9 mouse cellular contexts compared by ENCODE assay signal in genomic region chr6:37732385-37732784, GRCm38 (mm10).
A peak's percentile ranks its signal among the peaks of the same experiment; 100 is the strongest.
DNase-seq lines count a peak whose midpoint lies in the region; ATAC-seq and TF ChIP-seq lines count a peak whose summit lies in the region.
"Had no signal": no experiment of that assay in that cellular context is flagged by ENCODE, and none has a peak within 500 bp of the region (broad histone marks: within the 10 kb centered on the region; RNA-seq: fewer than 3 reads in every experiment).

No protein-coding gene starts in this region.

- H3K36me3 ChIP-seq in intestine, embryonic 14.5 days (ENCODE audit: control insufficient read depth, insufficient read depth, low read length), result no peaks in the 10 kb centered on the region
- H3K36me3 ChIP-seq: limb, embryonic 12.5 days had no signal

- no peak overlapping the region for H3K27ac ChIP-seq in cerebellum, adult 2 months (ENCODE audit: insufficient read depth, low read length)
- 0 out of 2 replicates have a peak overlapping the region, but pooled peaks have one; percentile 16 for H3K27ac ChIP-seq in intestine, embryonic 14.5 days (ENCODE audit: low read depth)
- H3K27ac ChIP-seq: limb, embryonic 12.5 days had no signal

- peak; percentile 78 for ATAC-seq in intestine, embryonic 14.5 days (replicated peaks; ENCODE audit: low FRiP score, low TSS enrichment, low read depth)
- ATAC-seq in megakaryocyte, adult 5-6 weeks (ENCODE audit: poor library complexity, severe bottlenecking), result peak; percentile 98
- ATAC-seq in erythroblast, adult 5-6 weeks (replicated peaks; ENCODE audit: low FRiP score, poor library complexity, severe bottlenecking), result no peak

- no peak overlapping the region for H3K9ac ChIP-seq in intestine, embryonic 14.5 days (ENCODE audit: low read length)
- H3K9ac ChIP-seq: limb, embryonic 12.5 days had no signal

- no peak overlapping the region for H3K4me2 ChIP-seq in intestine, embryonic 14.5 days (ENCODE audit: low read length)
- H3K4me2 ChIP-seq: limb, embryonic 12.5 days had no signal

- WGBS in cerebellum, adult 2 months, result 33% methylated on average over 10 of the region's 10 CpGs
- WGBS in intestine, embryonic 14.5 days, result 28% methylated on average over 10 of the region's 10 CpGs

- intact Hi-C loops in gastrocnemius, postnatal 14 days (cut with DNase I; ENCODE audit: low total_unique reads), result no loop called here

- H3K4me1 ChIP-seq in cerebellum, adult 2 months (ENCODE audit: control insufficient read depth, insufficient read depth, low read length), result no peaks in the 10 kb centered on the region
- H3K4me1 ChIP-seq in intestine, embryonic 14.5 days (replicated peaks; ENCODE audit: control insufficient read depth, insufficient read depth, low read length), result no peaks in the 10 kb centered on the region

- no peaks in the 10 kb centered on the region for H3K9me3 ChIP-seq in intestine, embryonic 14.5 days (ENCODE audit: control insufficient read depth, low read length)
- H3K9me3 ChIP-seq: limb, embryonic 12.5 days had no signal

- no peak for TF ChIP-seq POLR2A in cerebellum, adult 2 months (IDR thresholded peaks at IDR 0.05; ENCODE audit: borderline replicate concordance, insufficient read depth, low read length)

- no peak overlapping the region for H3K4me3 ChIP-seq in cerebellum, adult 2 months (replicated peaks; ENCODE audit: insufficient read depth, low read depth, low read length)
- H3K4me3 ChIP-seq in intestine, embryonic 14.5 days (ENCODE audit: low read depth, low read length), result no peak overlapping the region
- H3K4me3 ChIP-seq: limb, embryonic 12.5 days had no signal

- H3K27me3 ChIP-seq in cerebellum, adult 2 months (ENCODE audit: control insufficient read depth, insufficient read depth, low read length), result no peaks in the 10 kb centered on the region
- H3K27me3 ChIP-seq in intestine, embryonic 14.5 days (replicated peaks; ENCODE audit: control insufficient read depth, insufficient read depth, low read length), result no peaks in the 10 kb centered on the region
- H3K27me3 ChIP-seq: limb, embryonic 12.5 days had no signal

- DNase-seq in T-cell, adult 2 months (ENCODE audit: low spot score), result peak; percentile 90
- DNase-seq in cerebellum, adult 2 months, result peak; percentile 46 to 64
- DNase-seq in gastrocnemius, postnatal 14 days, result peak; percentile 63
- DNase-seq in intestine, embryonic 14.5 days (ENCODE audit: low spot score), result peak; percentile 83
- peak; percentile 31 to 51 for DNase-seq in left cerebral cortex, adult 8-10 months (ENCODE audit: low spot score in 2 of 2)
- peak; percentile 26 to 56 for DNase-seq in right cerebral cortex, postnatal 36 days (ENCODE audit: low spot score in 2 of 2)

- TF ChIP-seq CTCF in cerebellum, adult 2 months (IDR thresholded peaks at IDR 0.05; ENCODE audit: borderline replicate concordance, insufficient read depth, low read depth, low read length), result no peak
